In genomic region chr13:101919266-101919665, GRCm38 (mm10) we compare ENCODE assay signal across 10 mouse cellular contexts.
DNase-seq lines count a peak whose midpoint lies in the region; ATAC-seq and TF ChIP-seq lines count a peak whose summit lies in the region.
"Had no signal": no experiment of that assay in that cellular context is flagged by ENCODE, and none has a peak within 500 bp of the region (broad histone marks: within the 10 kb centered on the region; RNA-seq: fewer than 3 reads in every experiment).

No protein-coding gene starts in this region.

- H3K9ac ChIP-seq in kidney, embryonic 14.5 days (ENCODE audit: low read depth, low read length), result no peak overlapping the region
- no peak overlapping the region for H3K9ac ChIP-seq in kidney, embryonic 16.5 days (replicated peaks; ENCODE audit: low read length)
- H3K9ac ChIP-seq in midbrain, embryonic 16.5 days (ENCODE audit: low read depth, low read length), result no peak overlapping the region
- H3K9ac ChIP-seq: embryonic facial prominence, embryonic 15.5 days; liver, embryonic 15.5 days had no signal

- DNase-seq in kidney, adult 2 months, result peak; percentile 58
- DNase-seq in gastrocnemius, postnatal 25 days, result peak; percentile 49
- DNase-seq in lung, postnatal 36 days, result peak; percentile 57
- DNase-seq in spleen, postnatal 10 days (ENCODE audit: low spot score in 2 of 2), result no peak

- no peak overlapping the region for H3K27ac ChIP-seq in kidney, adult 2 months (ENCODE audit: insufficient read depth, low read depth, low read length)
- no peak overlapping the region for H3K27ac ChIP-seq in kidney, embryonic 14.5 days (ENCODE audit: low read depth, low read length)
- peak overlapping the region; percentile 6; the same call in 1 of the 2 replicates for H3K27ac ChIP-seq in kidney, embryonic 16.5 days (ENCODE audit: low read length)
- H3K27ac ChIP-seq in midbrain, embryonic 16.5 days (ENCODE audit: low read length), result no peak overlapping the region
- H3K27ac ChIP-seq: embryonic facial prominence, embryonic 15.5 days; liver, embryonic 15.5 days had no signal

- ATAC-seq in kidney, embryonic 14.5 days (ENCODE audit: low FRiP score, low TSS enrichment), result no peak
- 0 out of 2 replicates have a peak, but pooled peaks have one; percentile 46 for ATAC-seq in kidney, embryonic 16.5 days (ENCODE audit: low FRiP score, low TSS enrichment)
- ATAC-seq in midbrain, embryonic 16.5 days, result no peak
- ATAC-seq: intestine, embryonic 16.5 days had no signal

- no peak for TF ChIP-seq CTCF in kidney, adult 2 months (conservative IDR thresholded peaks at IDR 0.05; ENCODE audit: insufficient read depth, insufficient read length, low read depth, low read length)

- peaks cover 17% of the 10 kb centered on the region for H3K4me1 ChIP-seq in kidney, adult 2 months (ENCODE audit: control insufficient read depth, insufficient read depth, low read length)
- H3K4me1 ChIP-seq in kidney, embryonic 14.5 days (ENCODE audit: control insufficient read depth, insufficient read depth, low read length), result no peaks in the 10 kb centered on the region
- peaks cover 9% of the 10 kb centered on the region; the same call in 1 of the 2 replicates for H3K4me1 ChIP-seq in kidney, embryonic 16.5 days (ENCODE audit: insufficient read depth, low read length)
- H3K4me1 ChIP-seq in midbrain, embryonic 16.5 days (ENCODE audit: control insufficient read depth, insufficient read depth, low read length), result no peaks in the 10 kb centered on the region

- no peaks in the 10 kb centered on the region for H3K9me3 ChIP-seq in kidney, embryonic 14.5 days (ENCODE audit: control insufficient read depth, low read length)
- no peaks in the 10 kb centered on the region for H3K9me3 ChIP-seq in kidney, embryonic 16.5 days (ENCODE audit: low read length)
- H3K9me3 ChIP-seq in midbrain, embryonic 16.5 days (replicated peaks; ENCODE audit: control insufficient read depth, low read length, poor library complexity, severe bottlenecking), result no peaks in the 10 kb centered on the region
- H3K9me3 ChIP-seq: embryonic facial prominence, embryonic 15.5 days; liver, embryonic 15.5 days had no signal

- no peaks in the 10 kb centered on the region for H3K36me3 ChIP-seq in kidney, adult 2 months (ENCODE audit: control insufficient read depth, insufficient read depth, low read length)
- H3K36me3 ChIP-seq in kidney, embryonic 14.5 days (ENCODE audit: control insufficient read depth, insufficient read depth, low read length), result no peaks in the 10 kb centered on the region
- no peaks in the 10 kb centered on the region for H3K36me3 ChIP-seq in kidney, embryonic 16.5 days (ENCODE audit: insufficient read depth, low read length)
- H3K36me3 ChIP-seq in midbrain, embryonic 16.5 days (ENCODE audit: control insufficient read depth, insufficient read depth, low read length), result no peaks in the 10 kb centered on the region
- H3K36me3 ChIP-seq: embryonic facial prominence, embryonic 15.5 days; liver, embryonic 15.5 days had no signal

- no peaks in the 10 kb centered on the region for H3K27me3 ChIP-seq in kidney, adult 2 months (replicated peaks; ENCODE audit: control insufficient read depth, insufficient read depth, low read length)
- H3K27me3 ChIP-seq in kidney, embryonic 14.5 days (ENCODE audit: control insufficient read depth, insufficient read depth, low read length), result no peaks in the 10 kb centered on the region
- H3K27me3 ChIP-seq in kidney, embryonic 16.5 days (ENCODE audit: insufficient read depth, low read length), result no peaks in the 10 kb centered on the region
- no peaks in the 10 kb centered on the region for H3K27me3 ChIP-seq in midbrain, embryonic 16.5 days (ENCODE audit: control insufficient read depth, insufficient read depth, low read depth, low read length)
- H3K27me3 ChIP-seq: embryonic facial prominence, embryonic 15.5 days; liver, embryonic 15.5 days had no signal

- H3K4me3 ChIP-seq in kidney, adult 2 months (ENCODE audit: insufficient read depth, low read depth, low read length), result no peak overlapping the region
- H3K4me3 ChIP-seq in kidney, embryonic 14.5 days (ENCODE audit: low read length), result no peak overlapping the region
- no peak overlapping the region for H3K4me3 ChIP-seq in kidney, embryonic 16.5 days (ENCODE audit: low read length)
- no peak overlapping the region for H3K4me3 ChIP-seq in midbrain, embryonic 16.5 days (ENCODE audit: low read depth, low read length)
- H3K4me3 ChIP-seq: embryonic facial prominence, embryonic 15.5 days; liver, embryonic 15.5 days had no signal

- no peak overlapping the region for H3K4me2 ChIP-seq in kidney, embryonic 14.5 days (replicated peaks; ENCODE audit: low read depth, low read length)
- H3K4me2 ChIP-seq in kidney, embryonic 16.5 days (replicated peaks; ENCODE audit: low read depth, low read length), result no peak overlapping the region
- H3K4me2 ChIP-seq in midbrain, embryonic 16.5 days (ENCODE audit: low read length), result no peak overlapping the region
- H3K4me2 ChIP-seq: embryonic facial prominence, embryonic 15.5 days; liver, embryonic 15.5 days had no signal

- 51% methylated on average over 5 of the region's 5 CpGs for WGBS in kidney, adult 2 months
- 62% methylated on average over 5 of the region's 5 CpGs for WGBS in kidney, embryonic 14.5 days
- WGBS in kidney, embryonic 16.5 days, result 66% methylated on average over 5 of the region's 5 CpGs
- 87% methylated on average over 5 of the region's 5 CpGs for WGBS in midbrain, embryonic 16.5 days

- TF ChIP-seq POLR2A in kidney, adult 2 months (IDR thresholded peaks at IDR 0.05; ENCODE audit: low read depth, low read length), result no peak

Comparison
In these comparisons a context has a peak if more than half of its experiments do, and no peak if none do; other contexts are left out.
1. DNase-seq: peak in kidney, adult 2 months (single experiment), gastrocnemius, postnatal 25 days (single experiment) and lung, postnatal 36 days (single experiment); none in spleen, postnatal 10 days (0 of 2).